ENCODE assay signal across 27 mouse cellular contexts in the genomic region with DNA sequence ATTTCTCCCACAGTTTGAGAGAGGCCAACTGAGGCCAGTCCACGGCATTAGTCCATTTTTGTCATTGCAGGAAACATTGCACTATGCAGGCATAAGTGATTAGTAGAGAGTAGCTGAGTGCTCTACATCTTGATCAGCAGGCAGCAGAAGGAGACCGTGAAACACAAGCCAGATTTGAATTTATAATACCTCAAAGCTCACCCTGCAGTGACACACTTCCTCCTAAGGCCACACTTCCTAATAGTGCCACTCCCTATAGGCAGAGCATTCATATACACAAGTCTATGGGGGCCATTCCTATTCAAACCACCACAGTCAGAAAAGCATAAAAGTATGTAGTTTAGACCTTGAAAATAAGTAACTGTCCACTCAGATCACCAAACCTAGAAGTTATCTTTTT.
"Had no signal": no experiment of that assay in that cellular context is flagged by ENCODE, and none has a peak within 500 bp of the region (broad histone marks: within the 10 kb centered on the region; RNA-seq: fewer than 3 reads in every experiment).

No protein-coding gene starts in this region.

- H3K4me3 ChIP-seq: gastrocnemius, adult 2 months; heart, adult 2 months; heart, embryonic 13.5 days; heart, embryonic 15.5 days; hindbrain, embryonic 10.5 days; hindbrain, embryonic 12.5 days; intestine, embryonic 15.5 days; kidney, embryonic 15.5 days; limb, embryonic 13.5 days; limb, embryonic 15.5 days had no signal

- DNase-seq: gastrocnemius, adult 2 months; gastrocnemius, postnatal 10 days; gastrocnemius, postnatal 25 days; heart, adult 2 months; heart, postnatal 14 days; heart, postnatal 4 days; kidney, adult 11 months; kidney, adult 2 months; kidney, adult 9 months; kidney, postnatal 14 days; kidney, postnatal 36 days; layer of hippocampus, adult 9-11 months; layer of hippocampus, postnatal 36 days; left cerebral cortex, postnatal 4 days had no signal

- H3K9ac ChIP-seq: heart, embryonic 13.5 days; heart, embryonic 15.5 days; hindbrain, embryonic 12.5 days; hindbrain, embryonic 14.5 days; intestine, embryonic 15.5 days; kidney, embryonic 15.5 days; limb, embryonic 13.5 days; limb, embryonic 15.5 days had no signal

- H3K4me2 ChIP-seq: heart, embryonic 11.5 days; heart, embryonic 13.5 days; heart, embryonic 15.5 days; hindbrain, embryonic 12.5 days; hindbrain, embryonic 14.5 days; intestine, embryonic 15.5 days; kidney, embryonic 15.5 days; limb, embryonic 13.5 days; limb, embryonic 15.5 days had no signal

- H3K4me1 ChIP-seq: heart, embryonic 13.5 days; heart, embryonic 15.5 days; hindbrain, embryonic 10.5 days; hindbrain, embryonic 12.5 days; intestine, embryonic 15.5 days; kidney, embryonic 15.5 days; limb, embryonic 13.5 days; limb, embryonic 15.5 days had no signal

- H3K27me3 ChIP-seq: heart, embryonic 13.5 days; heart, embryonic 15.5 days; hindbrain, embryonic 12.5 days; intestine, embryonic 15.5 days; kidney, embryonic 15.5 days; limb, embryonic 13.5 days; limb, embryonic 15.5 days had no signal

- H3K36me3 ChIP-seq: heart, embryonic 13.5 days; heart, embryonic 15.5 days; hindbrain, embryonic 10.5 days; hindbrain, embryonic 12.5 days; intestine, embryonic 15.5 days; kidney, embryonic 15.5 days; limb, embryonic 13.5 days; limb, embryonic 15.5 days had no signal

- ATAC-seq: hindbrain, embryonic 16.5 days; inflammation-experienced regulatory T-cells, adult 6 months; intestine, embryonic 15.5 days had no signal

- H3K9me3 ChIP-seq: heart, embryonic 13.5 days; heart, embryonic 15.5 days; hindbrain, embryonic 10.5 days; hindbrain, embryonic 12.5 days; intestine, embryonic 15.5 days; kidney, embryonic 15.5 days; limb, embryonic 13.5 days; limb, embryonic 15.5 days had no signal

- H3K27ac ChIP-seq: gastrocnemius, adult 2 months; heart, adult 2 months; heart, embryonic 13.5 days; heart, embryonic 15.5 days; hindbrain, embryonic 10.5 days; hindbrain, embryonic 12.5 days; hindbrain, embryonic 14.5 days; intestine, embryonic 15.5 days; kidney, embryonic 15.5 days; kidney, postnatal 0 days; limb, embryonic 13.5 days; limb, embryonic 15.5 days had no signal
